Mouse (Mus musculus) layer of hippocampus, adult 8-10 months (tissue): ENCODE measurements around the gene Morn3. TPM values are rescaled to one million over a fixed set of nuclear protein-coding genes. Genes with fewer than 3 reads are reported as not detected.

Source experiments
- DNase-seq, 2 experiments: peaks; one replicate each; pipeline ENCODE4 v3.0.0; 2022; ENCODE audit warnings: low spot score in 2 of 2
- total RNA-seq, 4 experiments: library from RNA; stranded (reverse); gene quantifications; 2 replicates each; pipeline ENCODE4 v1.2.4; 2022

The Morn3 gene
- total RNA-seq, 4 experiments from 2014 or later, result not detected

- DNase-seq, result no peak
Observed at GRCm38 (mm10) chr5:123060706-123061401, 14.0 kb upstream of the Morn3 start.

GRCm38 (mm10) chr5:123059757-123060520 lies 13.1 kb upstream of the Morn3 start:
- DNase-seq, result no peak

DNA sequence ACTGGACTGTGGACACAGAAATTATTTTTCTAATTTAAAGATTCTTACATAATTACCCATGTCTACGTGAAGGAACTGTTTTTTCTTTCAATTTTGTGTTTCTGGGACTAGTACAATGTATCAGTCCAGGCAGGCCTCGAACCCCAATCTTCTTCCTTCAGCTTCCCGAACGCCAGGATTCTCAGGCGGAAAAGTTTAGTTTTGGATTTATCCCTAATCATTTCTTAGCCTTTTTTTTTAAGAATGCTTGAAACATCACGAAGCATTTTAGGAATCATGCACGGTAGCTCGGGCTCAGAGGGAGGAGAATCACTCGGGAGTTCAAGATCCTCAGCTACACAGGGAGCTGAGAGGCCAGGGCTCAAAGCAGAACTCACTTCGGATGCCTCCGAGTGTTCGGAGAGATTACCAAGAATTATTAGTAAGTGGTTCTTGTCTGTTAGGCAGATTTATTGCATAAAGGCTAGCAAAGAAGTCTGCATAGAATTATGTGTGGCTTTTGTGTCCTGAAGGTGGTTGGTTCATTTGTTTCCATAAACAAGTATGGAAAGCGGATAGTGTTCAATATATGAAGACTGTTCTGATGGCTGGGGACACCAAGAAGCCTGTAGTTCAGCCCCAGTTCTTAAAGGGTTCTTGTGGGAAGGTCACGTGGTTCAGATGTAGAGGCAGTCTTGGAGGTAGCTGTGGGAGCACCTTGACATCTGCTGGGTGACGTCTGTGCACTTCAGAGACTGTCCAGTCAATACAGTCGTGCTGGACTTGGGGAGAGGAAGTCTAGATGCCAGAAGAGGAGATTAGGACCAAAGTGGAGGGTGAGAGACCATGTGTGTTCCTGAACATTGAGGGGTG lies 11.7 kb upstream of the Morn3 start:
- DNase-seq, result no peak

- peak; percentile 98 to 99 for DNase-seq
Observed at GRCm38 (mm10) chr5:123057366-123058250, 10.8 kb upstream of the Morn3 start.

DNA sequence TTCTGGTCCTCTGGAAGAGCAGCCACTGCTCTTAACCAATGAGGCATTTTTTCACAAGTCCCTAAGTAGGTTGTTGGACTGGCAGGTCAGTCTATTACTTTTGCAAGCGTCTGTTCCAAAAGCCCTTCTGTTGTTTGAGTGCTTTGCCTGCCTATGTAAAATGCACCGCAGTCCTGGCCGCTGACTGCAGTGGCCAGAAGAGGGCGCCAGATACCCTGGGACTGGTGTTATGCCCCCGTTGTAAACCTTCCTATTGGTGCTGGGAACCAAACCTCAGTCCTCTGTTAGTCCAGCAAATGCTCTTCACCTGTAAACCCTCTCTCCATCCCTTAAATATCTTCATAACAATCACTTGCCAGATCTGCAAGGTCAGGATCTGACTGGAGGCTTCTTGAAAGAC lies 4.9 kb upstream of the Morn3 start:
- no peak for DNase-seq

GRCm38 (mm10) chr5:123050918-123051317 lies 4.1 kb upstream of the Morn3 start:
- DNase-seq, result no peak

- no peak for DNase-seq
Observed at GRCm38 (mm10) chr5:123049271-123049670, 2.5 kb upstream of the Morn3 start.

- peak in 1 of 2 experiments; percentile 45 for DNase-seq
Observed at GRCm38 (mm10) chr5:123045561-123046295, 1.1 kb downstream of the Morn3 start.

DNA sequence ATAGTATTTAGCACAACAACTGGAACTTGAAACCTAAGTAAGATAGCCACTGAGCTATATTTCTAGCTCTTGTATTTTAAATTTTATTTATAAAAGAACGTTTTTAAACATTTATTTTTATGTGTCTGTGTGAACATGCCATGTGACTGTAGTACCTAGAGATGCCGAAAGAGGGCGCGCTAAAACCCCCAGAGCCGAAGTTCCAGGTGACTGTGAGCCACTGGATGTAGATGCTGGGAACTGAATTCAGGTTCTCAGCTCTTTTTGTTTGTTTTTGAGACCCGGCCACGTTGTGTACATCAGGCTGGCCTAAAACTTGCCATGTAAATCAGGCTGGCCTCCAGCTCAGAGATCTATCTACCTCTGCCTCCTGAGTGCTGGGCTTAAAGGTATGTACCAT lies 3.0 kb downstream of the Morn3 start:
- no peak for DNase-seq

DNA sequence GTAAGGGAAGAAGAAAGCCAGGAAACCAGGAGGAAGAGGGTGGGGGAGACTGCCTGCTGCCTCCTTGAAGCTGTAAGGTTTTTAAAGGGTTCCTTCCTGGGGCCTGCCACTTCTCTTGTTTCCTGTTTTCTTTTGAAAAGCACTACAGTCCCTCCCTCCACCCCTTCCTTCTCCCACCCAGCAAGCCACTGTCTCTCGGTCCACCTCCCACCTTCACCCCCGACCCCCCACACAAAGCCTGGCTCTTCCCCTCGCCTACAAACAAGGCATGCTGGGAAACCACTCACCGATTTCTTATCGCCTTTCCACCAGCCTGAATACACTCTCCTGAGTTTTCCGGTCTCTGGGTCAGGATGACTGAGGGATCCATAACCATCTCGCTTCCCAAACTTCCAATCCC lies 6.0 kb downstream of the Morn3 start:
- DNase-seq, result no peak

DNA sequence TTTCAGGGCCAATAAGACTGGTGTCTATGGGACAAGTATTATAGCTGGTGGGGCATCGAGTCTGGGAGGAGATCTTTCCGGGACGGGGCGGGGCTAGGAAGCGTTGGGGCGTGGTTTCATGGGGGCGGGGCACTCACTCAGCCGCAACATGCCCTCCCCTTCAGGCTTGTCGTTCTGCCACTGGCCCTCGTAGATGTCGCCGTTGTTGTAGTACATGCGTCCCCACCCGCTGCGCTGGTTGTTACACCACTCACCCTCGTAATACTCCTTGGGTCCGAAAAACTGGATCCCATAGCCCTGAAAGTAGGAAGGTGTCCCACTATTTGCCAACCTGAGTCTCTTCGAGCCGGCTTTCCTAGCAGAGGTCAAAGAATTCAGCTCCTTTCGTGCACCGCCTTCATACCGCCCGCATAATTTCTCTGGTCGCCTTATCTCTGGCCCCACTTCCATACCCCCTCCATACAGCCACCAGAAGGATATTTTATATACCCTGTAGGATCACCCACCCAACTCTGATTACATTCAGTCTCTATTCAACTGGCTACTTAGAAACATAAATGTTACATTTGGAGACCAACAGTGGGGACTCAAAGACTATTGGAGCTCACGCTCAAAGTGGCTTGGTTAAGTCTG lies 7.6 kb downstream of the Morn3 start:
- no peak for DNase-seq

GRCm38 (mm10) chr5:123038115-123038514 lies 8.7 kb downstream of the Morn3 start:
- no peak for DNase-seq

- DNase-seq, result no peak
Observed at GRCm38 (mm10) chr5:123035564-123035963, 11.3 kb downstream of the Morn3 start.

DNA sequence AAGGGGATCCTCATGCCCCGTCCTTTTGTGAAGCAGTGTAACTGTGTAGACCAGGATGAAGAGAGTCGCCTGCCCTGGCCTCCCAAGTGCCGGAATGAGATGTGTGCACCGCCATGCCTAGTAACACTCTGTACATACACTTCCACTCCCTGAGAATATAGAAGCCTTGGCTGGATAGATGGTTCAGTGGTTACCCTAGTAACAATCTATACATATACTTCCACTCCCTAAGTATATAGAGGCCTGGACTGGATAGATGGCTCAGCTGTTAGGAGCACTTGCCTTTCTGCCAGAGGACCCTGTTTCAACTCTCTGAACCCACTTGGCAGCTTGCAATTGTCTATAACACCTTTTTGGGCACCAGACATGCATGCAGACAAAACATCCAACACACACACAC lies 11.7 kb downstream of the Morn3 start:
- DNase-seq, result no peak

DNA sequence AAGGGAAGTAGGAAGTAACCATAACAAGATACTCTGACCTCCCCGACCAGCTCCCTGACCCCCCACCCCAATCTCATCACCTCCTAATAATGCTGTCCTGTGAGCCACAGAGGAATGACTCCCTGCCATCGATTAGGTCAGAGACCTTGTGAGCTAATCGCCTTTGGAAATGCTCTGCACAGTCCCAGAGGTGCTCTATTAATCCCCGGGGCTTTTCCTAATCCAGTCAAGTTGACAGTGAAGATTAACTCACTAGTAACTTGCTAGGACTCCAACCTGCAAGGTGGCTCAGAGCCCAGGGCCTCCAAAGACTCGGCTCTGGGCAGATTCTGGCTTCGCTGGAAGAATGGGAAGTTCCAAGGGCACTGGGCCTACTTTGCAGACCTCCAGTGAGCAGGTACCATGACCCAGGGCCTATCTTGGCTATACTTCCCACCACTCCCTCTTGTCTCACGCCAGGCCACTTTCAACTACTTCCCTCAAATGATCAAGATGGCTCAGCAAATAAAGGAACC lies 13.1 kb downstream of the Morn3 start:
- no peak for DNase-seq

DNA sequence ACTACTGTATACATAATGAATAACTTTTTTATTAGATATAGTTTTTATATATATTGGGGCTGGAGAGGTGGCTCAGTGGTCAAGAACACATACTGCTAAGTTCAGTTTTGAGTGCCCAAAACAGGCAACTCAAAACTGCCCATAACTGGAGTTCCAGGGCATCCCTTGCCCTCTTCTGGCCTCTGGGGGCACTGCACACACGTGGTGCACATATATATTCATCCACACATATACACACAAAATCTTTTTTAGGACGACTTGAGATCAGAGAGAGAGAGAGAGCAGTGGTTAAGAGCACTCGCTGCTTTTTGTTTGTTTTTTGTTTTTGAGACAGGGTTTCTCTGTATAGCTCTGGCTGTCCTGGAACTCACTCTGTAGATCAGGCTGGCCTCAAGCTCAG lies 15.5 kb downstream of the Morn3 start:
- DNase-seq, result no peak

DNA sequence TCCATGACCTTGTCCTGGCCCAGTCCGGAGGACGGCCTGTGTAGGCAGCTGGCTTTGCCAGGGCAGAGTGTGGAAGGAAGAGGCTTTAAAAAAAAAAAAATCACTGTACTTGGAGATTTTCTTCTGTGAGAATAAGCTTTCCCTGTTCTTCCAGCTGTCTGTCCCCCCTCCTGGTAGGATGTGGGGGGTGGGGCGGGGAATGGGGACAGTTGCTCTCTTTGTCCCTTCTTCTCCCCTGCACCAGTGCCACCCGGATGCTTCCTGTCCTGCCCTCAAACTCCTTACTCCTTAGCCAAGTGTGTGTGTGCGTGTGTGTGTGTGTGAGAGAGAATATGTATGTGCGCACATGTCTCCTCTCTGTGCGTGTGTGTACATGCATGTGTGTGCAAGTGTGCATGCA lies 17.1 kb downstream of the Morn3 start:
- no peak for DNase-seq

DNA sequence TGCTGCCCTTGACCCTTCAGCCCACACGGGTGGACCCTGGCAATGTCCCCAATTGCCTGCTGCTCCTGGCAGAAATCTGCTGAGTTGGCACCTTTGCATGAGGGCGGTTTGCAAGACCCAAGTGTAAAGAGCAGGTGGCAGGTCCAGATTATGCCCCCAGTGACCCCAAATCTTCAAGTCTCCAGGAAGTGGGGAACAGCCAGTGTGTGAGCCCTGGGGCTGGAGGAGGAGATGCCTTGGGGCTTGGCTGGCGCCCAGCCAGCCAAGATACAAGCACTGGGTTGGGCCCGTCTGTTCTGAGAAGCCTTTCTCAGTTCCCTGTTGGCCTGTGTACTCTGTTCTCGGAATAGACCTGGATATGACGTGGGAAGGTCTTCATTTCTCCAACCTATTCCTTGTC lies 19.4 kb downstream of the Morn3 start:
- no peak for DNase-seq

- DNase-seq, result no peak
Observed at GRCm38 (mm10) chr5:123026414-123026813, 20.4 kb downstream of the Morn3 start.
